Mouse (Mus musculus): Measurements from ENCODE around the gene Arl6ip5. TPM values are rescaled to one million over a fixed set of nuclear protein-coding genes. Genes with fewer than 3 reads are reported as not detected.

Arl6ip5 gene
- 85.0 TPM for polyA plus RNA-seq (2014; fragmentation: Illumina TruSeq; extraction: RNeasy Lipid Tissue Mini Kit (QIAGEN cat#74804); ENCODE audit: low read depth, low replicate concordance)

GRCm38 (mm10) chr6:97210191-97210961 is at the start of gene Arl6ip5:
Arl6ip5 (plus strand) TSS chr6:97210689.

GRCm38 (mm10) chr6:97178491-97179366 is 31.8 kb upstream of the Arl6ip5 start, which contains the start of gene Tmf1:
Tmf1 (minus strand) TSS chr6:97179122.

GRCm38 (mm10) chr6:97205439-97205885 is 5.0 kb upstream of the Arl6ip5 start, which contains the start of gene Uba3:
Uba3 (minus strand) TSS chr6:97205647.

GRCm38 (mm10) chr6:97252711-97253221 is 42.3 kb downstream of the Arl6ip5 start, which contains the start of gene Lmod3:
Lmod3 (minus strand) TSS chr6:97252759.

Other genes with a start within 250 kb of the Arl6ip5 start
- gene Fam19a4, start 150.3 kb upstream of the Arl6ip5 start, polyA plus RNA-seq (2014; fragmentation: Illumina TruSeq; extraction: RNeasy Lipid Tissue Mini Kit (QIAGEN cat#74804); ENCODE audit: low read depth, low replicate concordance), result not detected
- gene Eogt, start 61.5 kb upstream of the Arl6ip5 start, polyA plus RNA-seq (2014; fragmentation: Illumina TruSeq; extraction: RNeasy Lipid Tissue Mini Kit (QIAGEN cat#74804); ENCODE audit: low read depth, low replicate concordance), result 13.0 TPM
- 93.8 TPM for gene Tmf1, start 31.6 kb upstream of the Arl6ip5 start, polyA plus RNA-seq (2014; fragmentation: Illumina TruSeq; extraction: RNeasy Lipid Tissue Mini Kit (QIAGEN cat#74804); ENCODE audit: low read depth, low replicate concordance)
- 190 TPM for gene Uba3, start 5.0 kb upstream of the Arl6ip5 start, polyA plus RNA-seq (2014; fragmentation: Illumina TruSeq; extraction: RNeasy Lipid Tissue Mini Kit (QIAGEN cat#74804); ENCODE audit: low read depth, low replicate concordance)
- gene Lmod3, start 42.1 kb downstream of the Arl6ip5 start, polyA plus RNA-seq (2014; fragmentation: Illumina TruSeq; extraction: RNeasy Lipid Tissue Mini Kit (QIAGEN cat#74804); ENCODE audit: low read depth, low replicate concordance), result not detected